Mouse (Mus musculus): Measurements from ENCODE around the gene Arl4c. TPM values are rescaled to one million over a fixed set of nuclear protein-coding genes. Genes with fewer than 3 reads are reported as not detected.

Arl4c gene
- total and polyA plus RNA-seq, 3 experiments: not detected

DNA sequence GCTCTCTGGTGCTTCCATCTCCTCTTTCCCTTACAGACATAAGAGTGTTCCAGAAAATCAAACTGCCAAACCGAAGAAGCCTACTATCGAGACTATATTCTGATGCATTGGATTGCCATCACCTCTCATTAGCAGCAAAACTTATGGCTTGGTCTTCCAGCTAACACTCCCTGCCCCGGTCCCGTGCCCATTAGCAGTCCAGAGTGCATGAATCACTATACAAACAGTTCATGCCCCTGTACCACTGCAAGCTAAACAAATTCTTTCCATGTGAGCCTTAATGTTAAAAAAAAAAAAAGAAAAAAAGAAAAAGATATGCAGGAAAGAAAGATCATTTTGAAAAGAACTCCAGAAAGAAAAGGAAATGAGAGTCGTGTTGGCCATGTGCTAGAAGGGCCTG is 39.3 kb downstream of the Arl4c start:
- H3K4me1 ChIP-seq (ENCODE audit: control insufficient read depth in 1 of 2, insufficient read depth in 2 of 2, low read length in 2 of 2): no peaks in the 10 kb centered on the region
- H3K9ac ChIP-seq (ENCODE audit: control insufficient read depth, low read depth, low read length, poor library complexity, severe bottlenecking): no peak overlapping the region
- no peaks in the 10 kb centered on the region for H3K27me3 ChIP-seq (ENCODE audit: control insufficient read depth in 1 of 2, insufficient read depth in 2 of 2, low read length in 2 of 2)
- no peaks in the 10 kb centered on the region for H3K79me2 ChIP-seq (ENCODE audit: control insufficient read depth, insufficient read depth, low read length, poor library complexity)
- H3K9me3 ChIP-seq (replicated peaks; ENCODE audit: insufficient read depth, low read length): no peaks in the 10 kb centered on the region
- no peaks in the 10 kb centered on the region for H3K36me3 ChIP-seq (ENCODE audit: control insufficient read depth in 1 of 2, insufficient read depth in 2 of 2, low read length in 2 of 2)
- H3K4me3 ChIP-seq (ENCODE audit: control insufficient read depth in 1 of 2, insufficient read depth in 1 of 2, low read depth in 2 of 2, low read length in 2 of 2): no peak overlapping the region
- no peak overlapping the region for H3K27ac ChIP-seq (ENCODE audit: control insufficient read depth, low read depth, low read length)
- no peak for DNase-seq (ENCODE audit: low read depth, low spot score)
- TF ChIP-seq SMC3 (IDR thresholded peaks at IDR 0.05; ENCODE audit: low read depth, low read length) (no peak), MEF2A (IDR thresholded peaks at IDR 0.05; ENCODE audit: extremely low read depth, insufficient replicate concordance, low read depth, low read length, poor library complexity, severe bottlenecking) (no peak), ELF1 (IDR thresholded peaks at IDR 0.05; ENCODE audit: low read depth, low read length) (no peak), CHD2 (IDR thresholded peaks at IDR 0.05; ENCODE audit: low read length) (no peak), BHLHE40 (IDR thresholded peaks at IDR 0.05; ENCODE audit: borderline replicate concordance, low read depth, low read length) (no peak), MAFK (IDR thresholded peaks at IDR 0.05; ENCODE audit: borderline replicate concordance, low read depth, low read length) (no peak)

DNA sequence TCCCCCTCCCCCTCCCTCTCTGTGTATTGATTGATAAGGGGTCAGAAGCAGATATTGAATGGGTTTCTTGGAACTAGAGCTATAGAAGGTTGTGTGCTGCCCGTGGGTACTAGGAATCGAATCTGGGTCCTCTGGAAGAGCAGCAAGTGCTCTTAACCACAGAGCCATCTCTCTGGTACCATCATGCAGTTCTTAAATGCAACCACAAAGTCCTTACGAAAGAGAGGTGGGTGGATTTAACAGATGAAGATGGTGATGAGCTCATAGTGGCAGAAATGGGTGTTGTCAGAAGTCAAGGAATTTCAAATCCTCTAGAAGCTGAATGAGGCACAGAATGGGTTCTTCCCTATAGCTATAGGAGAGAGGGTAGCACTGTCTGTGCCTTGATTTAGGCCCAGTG is 40.8 kb downstream of the Arl4c start:
- Histone ChIP-seq H3K36me3 (ENCODE audit: control insufficient read depth in 1 of 2, insufficient read depth in 2 of 2, low read length in 2 of 2) (no peaks in the 10 kb centered on the region), H3K4me1 (ENCODE audit: control insufficient read depth in 1 of 2, insufficient read depth in 2 of 2, low read length in 2 of 2) (no peaks in the 10 kb centered on the region), H3K4me3 (ENCODE audit: control insufficient read depth in 1 of 2, insufficient read depth in 1 of 2, low read depth in 2 of 2, low read length in 2 of 2) (no peak overlapping the region), H3K9me3 (replicated peaks; ENCODE audit: insufficient read depth, low read length) (no peaks in the 10 kb centered on the region), H3K9ac (ENCODE audit: control insufficient read depth, low read depth, low read length, poor library complexity, severe bottlenecking) (no peak overlapping the region), H3K27ac (ENCODE audit: control insufficient read depth, low read depth, low read length) (no peak overlapping the region), H3K79me2 (ENCODE audit: control insufficient read depth, insufficient read depth, low read length, poor library complexity) (no peaks in the 10 kb centered on the region), H3K27me3 (ENCODE audit: control insufficient read depth in 1 of 2, insufficient read depth in 2 of 2, low read length in 2 of 2) (no peaks in the 10 kb centered on the region)
- TF ChIP-seq CTCF (IDR thresholded peaks at IDR 0.05 in 2 of 3, conservative IDR thresholded peaks at IDR 0.05 in 1 of 3; ENCODE audit: control insufficient read depth in 1 of 3, insufficient read depth in 1 of 3, low read depth in 2 of 3, low read length in 3 of 3, poor library complexity in 1 of 3, severe bottlenecking in 1 of 3) (no peak), MAZ (IDR thresholded peaks at IDR 0.05; ENCODE audit: low read depth, low read length) (no peak), MAFK (IDR thresholded peaks at IDR 0.05; ENCODE audit: borderline replicate concordance, low read depth, low read length) (no peak), GABPA (IDR thresholded peaks at IDR 0.05; ENCODE audit: low read depth, low read length) (no peak), TAL1 (IDR thresholded peaks at IDR 0.05; ENCODE audit: low read length) (no peak), ZMIZ1 (IDR thresholded peaks at IDR 0.05; ENCODE audit: low read depth, low read length) (no peak), MEF2A (IDR thresholded peaks at IDR 0.05; ENCODE audit: extremely low read depth, insufficient replicate concordance, low read depth, low read length, poor library complexity, severe bottlenecking) (no peak), UBTF (IDR thresholded peaks at IDR 0.05; ENCODE audit: borderline replicate concordance, insufficient read depth, low read depth, low read length) (no peak), ZNF384 (IDR thresholded peaks at IDR 0.05; ENCODE audit: low read depth, low read length) (no peak), TBP (IDR thresholded peaks at IDR 0.05; ENCODE audit: low read depth, low read length) (no peak), TCF12 (IDR thresholded peaks at IDR 0.05; ENCODE audit: low read depth, low read length) (no peak), BHLHE40 (IDR thresholded peaks at IDR 0.05; ENCODE audit: borderline replicate concordance, low read depth, low read length) (no peak), USF2 (IDR thresholded peaks at IDR 0.05; ENCODE audit: borderline replicate concordance in 1 of 2, insufficient read depth in 1 of 2, low read depth in 1 of 2, low read length in 2 of 2) (no peak), MYC (IDR thresholded peaks at IDR 0.05; ENCODE audit: low read depth, low read length) (no peak), NELFE (IDR thresholded peaks at IDR 0.05; ENCODE audit: low read depth, low read length) (no peak), USF1 (IDR thresholded peaks at IDR 0.05; ENCODE audit: low read depth, low read length) (no peak), ELF1 (IDR thresholded peaks at IDR 0.05; ENCODE audit: low read depth, low read length) (no peak), ZKSCAN1 (IDR thresholded peaks at IDR 0.05; ENCODE audit: low read depth, low read length) (no peak), POLR2AphosphoS2 (IDR thresholded peaks at IDR 0.05; ENCODE audit: low read length) (no peak)
- DNase-seq (ENCODE audit: low read depth, low spot score): no peak

All from MEL (cell line).